Mouse (Mus musculus): ENCODE data around the gene Smoc1.

GRCm38 (mm10) chr12:81188996-81189395 is 162.4 kb downstream of the Smoc1 start:
- no peak for TF ChIP-seq GATA1 (IDR thresholded peaks at IDR 0.05; ENCODE audit: low read length)
- TF ChIP-seq TAL1 (IDR thresholded peaks at IDR 0.05; ENCODE audit: low read length): no peak
